Mouse (Mus musculus) erythroblast, embryonic 14.5 days (primary cell): Measurements from ENCODE around the gene Vmn1r16.

ENCODE experiments used
- GATA1 ChIP-seq: IDR thresholded peaks from 2 replicates; pipeline ENCODE4 v1.6.1; 2012; ENCODE audit warnings: low read length, inconsistent platforms, mixed read lengths
- TAL1 ChIP-seq: IDR thresholded peaks from 3 replicates; pipeline ENCODE4 v1.6.1; 2012; ENCODE audit warnings: low read length, inconsistent platforms, mixed read lengths

- no peak for TF ChIP-seq GATA1
- TF ChIP-seq TAL1 = no peak
Observed at GRCm38 (mm10) chr6:57329394-57329793, at the start of gene Vmn1r16.
